Mouse (Mus musculus) MEL (cell line): ENCODE results near the gene Gm20388. TPM values are rescaled to one million over a fixed set of nuclear protein-coding genes. Genes with fewer than 3 reads are reported as not detected.

Experiments used
- DNase-seq: peaks from one replicate; pipeline ENCODE4 v3.0.0; 2011; ENCODE audit warnings: low read depth, low spot score
- H3K27ac ChIP-seq: 2 replicates; pipeline ENCODE4 v1.5.1; 2012; ENCODE audit warnings: low read depth, mild to moderate bottlenecking, control low read depth, low read length, moderate library complexity; ENCODE audit not compliant: control insufficient read depth
- H3K27me3 ChIP-seq, 2 experiments: fragments of 150-350 bp in 1 of 2; sonication (generic) in 1 of 2; 2 replicates each; pipeline ENCODE4 v1.6.1; 2012; ENCODE audit warnings: low read length in 2 of 2, mild to moderate bottlenecking in 2 of 2, improper control_type of control experiment in 1 of 2, moderate library complexity in 1 of 2; ENCODE audit not compliant: insufficient read depth in 2 of 2, control insufficient read depth in 1 of 2
- H3K36me3 ChIP-seq, 2 experiments: 2 replicates each; pipeline ENCODE4 v1.6.1; 2012 to 2014; ENCODE audit warnings: low read length in 2 of 2, improper control_type of control experiment in 1 of 2, inconsistent platforms in 1 of 2, mild to moderate bottlenecking in 1 of 2; ENCODE audit not compliant: insufficient read depth in 2 of 2, control insufficient read depth in 1 of 2
- H3K4me1 ChIP-seq, 2 experiments: fragments of 150-350 bp in 1 of 2; sonication (generic) in 1 of 2; 2 replicates each; pipeline ENCODE4 v1.6.1; 2012; ENCODE audit warnings: low read length in 2 of 2, improper control_type of control experiment in 1 of 2, mild to moderate bottlenecking in 1 of 2; ENCODE audit not compliant: insufficient read depth in 2 of 2, control insufficient read depth in 1 of 2
- H3K4me3 ChIP-seq, 2 experiments: fragments of 150-350 bp in 1 of 2; sonication (generic) in 1 of 2; 2 replicates each; pipeline ENCODE4 v1.5.1; 2012; ENCODE audit warnings: low read depth in 2 of 2, low read length in 2 of 2, mild to moderate bottlenecking in 2 of 2, moderate library complexity in 2 of 2, control low read depth in 1 of 2, improper control_type of control experiment in 1 of 2; ENCODE audit not compliant: control insufficient read depth in 1 of 2, insufficient read depth in 1 of 2
- H3K79me2 ChIP-seq: 2 replicates; pipeline ENCODE4 v1.6.1; 2012; ENCODE audit warnings: mild to moderate bottlenecking, low read length, moderate library complexity; ENCODE audit not compliant: control insufficient read depth, poor library complexity, insufficient read depth
- H3K9ac ChIP-seq: 2 replicates; pipeline ENCODE4 v1.6.1; 2012; ENCODE audit warnings: low read depth, mild to moderate bottlenecking, control low read depth, low read length, moderate library complexity; ENCODE audit not compliant: control insufficient read depth, poor library complexity, severe bottlenecking
- H3K9me3 ChIP-seq: fragments of 150-350 bp; sonication (generic); replicated peaks from 2 replicates; pipeline ENCODE4 v1.6.1; 2012; ENCODE audit warnings: mild to moderate bottlenecking, low read length, improper control_type of control experiment, moderate library complexity; ENCODE audit not compliant: insufficient read depth
- BHLHE40 ChIP-seq: IDR thresholded peaks from 2 replicates; pipeline ENCODE4 v1.6.1; 2012; ENCODE audit warnings: low read depth, mild to moderate bottlenecking, inconsistent platforms, low read length, improper control_type of control experiment, borderline replicate concordance
- CHD2 ChIP-seq: IDR thresholded peaks from 2 replicates; pipeline ENCODE4 v1.6.1; 2011; ENCODE audit warnings: low read length, improper control_type of control experiment
- EP300 ChIP-seq, 2 experiments: IDR thresholded peaks; 2 replicates each; pipeline ENCODE4 v1.6.1; 2011; ENCODE audit warnings: improper control_type of control experiment in 2 of 2, low read length in 2 of 2, low read depth in 1 of 2, mild to moderate bottlenecking in 1 of 2
- GATA1 ChIP-seq: IDR thresholded peaks from 2 replicates; pipeline ENCODE4 v1.6.1; 2011; ENCODE audit warnings: low read depth, low read length, improper control_type of control experiment
- HCFC1 ChIP-seq: IDR thresholded peaks from 2 replicates; pipeline ENCODE4 v1.6.1; 2012; ENCODE audit warnings: low read depth, mild to moderate bottlenecking, inconsistent platforms, low read length, improper control_type of control experiment, moderate library complexity
- JUND ChIP-seq: IDR thresholded peaks from 2 replicates; pipeline ENCODE4 v1.6.1; 2011; ENCODE audit warnings: low read depth, mild to moderate bottlenecking, improper control_type of control experiment, low read length
- MAFK ChIP-seq: IDR thresholded peaks from 2 replicates; pipeline ENCODE4 v1.6.1; 2011; ENCODE audit warnings: low read depth, mild to moderate bottlenecking, low read length, improper control_type of control experiment, borderline replicate concordance
- MAX ChIP-seq: IDR thresholded peaks from 2 replicates; pipeline ENCODE4 v1.6.1; 2011; ENCODE audit warnings: low read length, improper control_type of control experiment
- MEF2A ChIP-seq: IDR thresholded peaks from 2 replicates; pipeline ENCODE4 v1.6.1; 2014; ENCODE audit warnings: low read depth, mild to moderate bottlenecking, inconsistent platforms, low read length, improper control_type of control experiment; ENCODE audit not compliant: poor library complexity, insufficient replicate concordance, severe bottlenecking; ENCODE audit errors: extremely low read depth
- MXI1 ChIP-seq: IDR thresholded peaks from 2 replicates; pipeline ENCODE4 v1.6.1; 2011; ENCODE audit warnings: mild to moderate bottlenecking, low read depth, low read length, improper control_type of control experiment
- NELFE ChIP-seq: IDR thresholded peaks from 2 replicates; pipeline ENCODE4 v1.6.1; 2011; ENCODE audit warnings: low read depth, low read length, improper control_type of control experiment
- POLR2A ChIP-seq, 2 experiments: IDR thresholded peaks; 2 replicates each; pipeline ENCODE4 v1.6.1; 2011 to 2012; ENCODE audit warnings: low read length in 2 of 2, mild to moderate bottlenecking in 2 of 2, control low read depth in 1 of 2, improper control_type of control experiment in 1 of 2, low read depth in 1 of 2, moderate library complexity in 1 of 2; ENCODE audit not compliant: control insufficient read depth in 1 of 2, insufficient read depth in 1 of 2, poor library complexity in 1 of 2
- SIN3A ChIP-seq: IDR thresholded peaks from 2 replicates; pipeline ENCODE4 v1.6.1; 2012; ENCODE audit warnings: low read length, improper control_type of control experiment, inconsistent platforms
- TAL1 ChIP-seq: IDR thresholded peaks from 2 replicates; pipeline ENCODE4 v1.6.1; 2012; ENCODE audit warnings: mild to moderate bottlenecking, inconsistent platforms, low read length, moderate library complexity, mixed read lengths
- USF1 ChIP-seq: IDR thresholded peaks from 2 replicates; pipeline ENCODE4 v1.6.1; 2014; ENCODE audit warnings: low read depth, mild to moderate bottlenecking, inconsistent platforms, low read length, improper control_type of control experiment, moderate library complexity
- USF2 ChIP-seq, 2 experiments: IDR thresholded peaks; 2 replicates each; pipeline ENCODE4 v1.6.1; 2011 to 2012; ENCODE audit warnings: improper control_type of control experiment in 2 of 2, low read length in 2 of 2, borderline replicate concordance in 1 of 2, inconsistent platforms in 1 of 2, low read depth in 1 of 2, mild to moderate bottlenecking in 1 of 2; ENCODE audit not compliant: insufficient read depth in 1 of 2
- polyA plus RNA-seq, 2 experiments: library from polyadenylated mRNA; stranded (reverse) in 1 of 2; unstranded in 1 of 2; fragments of >175 nt in 1 of 2; fragments of >200 nt in 1 of 2; gene quantifications; 2 replicates each; pipeline versions ENCODE4 v1.2.1 to v1.2.4; 2012; ENCODE audit warnings: low replicate concordance in 2 of 2, low read depth in 1 of 2; ENCODE audit not compliant: insufficient read length in 2 of 2, insufficient read depth in 1 of 2, missing spikeins in 1 of 2
- total RNA-seq: library from RNA; depleted of rRNA; stranded (reverse); fragments of 300-350 nt; gene quantifications from 2 replicates; pipeline ENCODE4 v1.2.3, GENCODE M21; 2012

Gene Gm20388
- total and polyA plus RNA-seq, 3 experiments: 11.1 to 17.8 TPM; not detected in 1

- no peak for TF ChIP-seq USF2 (IDR thresholded peaks at IDR 0.05; ENCODE audit: borderline replicate concordance in 1 of 2, insufficient read depth in 1 of 2, low read depth in 1 of 2, low read length in 2 of 2)
- TF ChIP-seq MEF2A: no peak
- TF ChIP-seq EP300 (IDR thresholded peaks at IDR 0.05; ENCODE audit: low read depth in 1 of 2, low read length in 2 of 2): no peak
- no peak for TF ChIP-seq TAL1
- TF ChIP-seq MAFK: no peak
- TF ChIP-seq CHD2: no peak
- TF ChIP-seq USF1: no peak
- TF ChIP-seq, all 39 proteins: peak for 0
- H3K27me3 ChIP-seq: no peaks in the 10 kb centered on the region
- H3K9me3 ChIP-seq: no peaks in the 10 kb centered on the region
- H3K4me3 ChIP-seq: peak overlapping the region in 1 of 2 experiments; percentile 40; a peak in 3 of 4 replicates
- H3K4me1 ChIP-seq: peaks cover 2 to 59% of the 10 kb centered on the region in 2 experiments
- no peak overlapping the region for H3K9ac ChIP-seq
- no peak for DNase-seq
- no peak overlapping the region for H3K27ac ChIP-seq
- peaks cover 0 to 42% of the 10 kb centered on the region in 2 experiments; a peak in 2 of 4 replicates for H3K36me3 ChIP-seq
- no peaks in the 10 kb centered on the region for H3K79me2 ChIP-seq
Measured at GRCm38 (mm10) chr8:123411781-123412327, 3501.2 kb downstream of the Gm20388 start.

GRCm38 (mm10) chr8:123412560-123413170, 3502.0 kb downstream of the Gm20388 start:
- no peaks in the 10 kb centered on the region for H3K79me2 ChIP-seq
- DNase-seq: peak; percentile 84
- TF ChIP-seq MAX (peak; percentile 87), POLR2A (IDR thresholded peaks at IDR 0.05; ENCODE audit: control insufficient read depth in 1 of 2, insufficient read depth in 1 of 2, low read depth in 1 of 2, low read length in 2 of 2, poor library complexity in 1 of 2) (no peak), SIN3A (peak; percentile 77), USF1 (peak; percentile 95), NELFE (no peak), JUND (no peak), MXI1 (peak; percentile 36; the same call in 1 of the 2 replicates), USF2 (IDR thresholded peaks at IDR 0.05; ENCODE audit: borderline replicate concordance in 1 of 2, insufficient read depth in 1 of 2, low read depth in 1 of 2, low read length in 2 of 2) (peak; percentile 61 to 75), HCFC1 (no peak), GATA1 (no peak), BHLHE40 (peak; percentile 57; the same call in 1 of the 2 replicates)
- TF ChIP-seq, all 39 proteins: peak for 6
- H3K9me3 ChIP-seq: no peaks in the 10 kb centered on the region
- H3K27me3 ChIP-seq: no peaks in the 10 kb centered on the region
- H3K9ac ChIP-seq: no peak overlapping the region
- no peak overlapping the region for H3K4me3 ChIP-seq
- H3K4me1 ChIP-seq: peaks cover 2 to 56% of the 10 kb centered on the region in 2 experiments
- H3K27ac ChIP-seq: no peak overlapping the region
- H3K36me3 ChIP-seq: peaks cover 0 to 37% of the 10 kb centered on the region in 2 experiments; a peak in 2 of 4 replicates
